Mouse (Mus musculus): ENCODE results near the gene Tln2. TPM values are rescaled to one million over a fixed set of nuclear protein-coding genes. Genes with fewer than 3 reads are reported as not detected.
"Not testable (repeated sequence)": the region's sequence is repeated elsewhere in the genome, so short reads cannot be mapped to it uniquely, and the experiment has no call there.

Tln2 gene
- polyA plus RNA-seq, 1 experiment from 2014 or later, result 27.6 TPM

DNA sequence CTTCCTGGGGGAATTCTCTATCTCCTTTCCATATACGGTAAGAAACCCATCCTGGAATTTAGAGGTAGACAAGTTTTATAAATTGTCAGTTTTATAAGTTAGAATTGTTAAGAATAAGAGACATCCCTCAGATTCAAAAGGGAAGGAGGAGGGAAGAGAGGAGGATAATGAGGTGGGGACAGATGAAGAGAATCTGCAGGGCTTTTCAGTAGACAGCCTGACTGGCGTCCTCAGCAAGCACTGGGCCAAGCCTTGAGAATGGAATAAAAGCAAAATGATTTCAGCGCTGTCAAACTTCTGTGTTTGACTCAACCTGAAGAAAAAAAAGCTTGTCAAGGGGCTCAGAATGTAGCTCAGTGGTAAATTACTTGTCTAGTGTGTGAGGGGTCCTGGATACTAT lies 272.7 kb downstream of the Tln2 start:
- no peak for ATAC-seq (replicated peaks; ENCODE audit: low FRiP score, low TSS enrichment, low read depth)
- no peaks in the 10 kb centered on the region for H3K36me3 ChIP-seq (ENCODE audit: control insufficient read depth, insufficient read depth, low read length)
- peaks cover 8% of the 10 kb centered on the region; the same call in 1 of the 2 replicates for H3K4me1 ChIP-seq (replicated peaks; ENCODE audit: control insufficient read depth, insufficient read depth, low read length)
- H3K4me3 ChIP-seq (ENCODE audit: low read depth, low read length), result no peak overlapping the region
- no peak overlapping the region for H3K9ac ChIP-seq (ENCODE audit: low read length)
- H3K9me3 ChIP-seq (ENCODE audit: control insufficient read depth, low read length), result no peaks in the 10 kb centered on the region
- H3K27me3 ChIP-seq (replicated peaks; ENCODE audit: control insufficient read depth, insufficient read depth, low read length), result no peaks in the 10 kb centered on the region
- DNase-seq (ENCODE audit: low spot score), result no peak
- no peak overlapping the region for H3K27ac ChIP-seq (ENCODE audit: low read depth)
- H3K4me2 ChIP-seq (ENCODE audit: low read length), result no peak overlapping the region
- WGBS, result 81% methylated on average over 3 of the region's 3 CpGs

DNA sequence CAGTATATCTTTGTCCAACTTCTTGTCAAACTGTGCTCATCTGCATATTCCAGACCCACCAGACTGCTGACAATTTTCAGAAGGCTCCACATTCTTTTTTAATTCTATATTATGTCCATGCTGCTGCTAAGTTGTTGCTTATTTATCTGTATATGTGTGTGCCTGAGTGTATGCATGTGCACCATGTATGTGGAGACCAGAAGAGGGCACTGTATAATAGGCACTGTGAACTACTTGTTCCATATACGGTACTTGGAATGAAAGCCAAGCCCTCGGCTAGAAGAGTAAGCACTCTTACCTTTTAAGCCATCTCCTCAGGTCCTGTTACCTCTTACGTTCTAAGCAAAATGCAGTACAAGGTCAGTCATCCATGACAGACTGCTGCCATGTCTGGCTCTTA lies 274.0 kb downstream of the Tln2 start:
- no peak overlapping the region for H3K27ac ChIP-seq (ENCODE audit: low read depth)
- peaks cover 8% of the 10 kb centered on the region; the same call in 1 of the 2 replicates for H3K4me1 ChIP-seq (replicated peaks; ENCODE audit: control insufficient read depth, insufficient read depth, low read length)
- no peak overlapping the region for H3K4me3 ChIP-seq (ENCODE audit: low read depth, low read length)
- no peak overlapping the region for H3K9ac ChIP-seq (ENCODE audit: low read length)
- H3K27me3 ChIP-seq (replicated peaks; ENCODE audit: control insufficient read depth, insufficient read depth, low read length), result no peaks in the 10 kb centered on the region
- H3K36me3 ChIP-seq (ENCODE audit: control insufficient read depth, insufficient read depth, low read length), result no peaks in the 10 kb centered on the region
- no peak overlapping the region for H3K4me2 ChIP-seq (ENCODE audit: low read length)
- ATAC-seq (replicated peaks; ENCODE audit: low FRiP score, low TSS enrichment, low read depth), result no peak
- 79% methylated on average over 3 of the region's 3 CpGs for WGBS
- H3K9me3 ChIP-seq (ENCODE audit: control insufficient read depth, low read length), result no peaks in the 10 kb centered on the region
- DNase-seq (ENCODE audit: low spot score), result no peak

DNA sequence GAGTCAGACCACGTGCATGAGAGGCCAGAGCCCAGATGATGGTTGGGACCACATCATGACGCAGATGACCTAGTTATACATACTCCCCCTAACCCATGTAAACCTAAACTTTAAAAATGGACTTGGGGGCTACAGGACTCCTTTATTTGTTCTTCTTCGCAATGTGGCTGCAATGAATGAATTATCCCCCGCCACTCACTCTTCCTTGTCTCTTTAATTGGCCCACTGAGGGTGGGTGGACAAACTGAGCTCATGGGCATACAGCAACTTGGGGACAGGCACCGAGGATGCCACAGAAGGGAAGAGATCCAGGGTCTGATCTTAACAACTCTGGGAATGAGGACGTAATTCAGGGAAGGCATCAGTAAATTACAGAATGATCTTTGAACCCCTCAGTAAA lies 277.7 kb downstream of the Tln2 start:
- no peak overlapping the region for H3K4me3 ChIP-seq (ENCODE audit: low read depth, low read length)
- ATAC-seq (replicated peaks; ENCODE audit: low FRiP score, low TSS enrichment, low read depth) (no peak), DNase-seq (ENCODE audit: low spot score) (no peak)
- peaks cover 2% of the 10 kb centered on the region; the same call in 1 of the 2 replicates for H3K4me1 ChIP-seq (replicated peaks; ENCODE audit: control insufficient read depth, insufficient read depth, low read length)
- H3K9ac ChIP-seq (ENCODE audit: low read length), result no peak overlapping the region
- H3K9me3 ChIP-seq (ENCODE audit: control insufficient read depth, low read length), result no peaks in the 10 kb centered on the region
- H3K4me2 ChIP-seq (ENCODE audit: low read length), result no peak overlapping the region
- H3K27ac ChIP-seq (ENCODE audit: low read depth), result no peak overlapping the region
- H3K36me3 ChIP-seq (ENCODE audit: control insufficient read depth, insufficient read depth, low read length), result peaks cover 6% of the 10 kb centered on the region; the same call in 1 of the 2 replicates
- H3K27me3 ChIP-seq (replicated peaks; ENCODE audit: control insufficient read depth, insufficient read depth, low read length), result no peaks in the 10 kb centered on the region
- WGBS, result 67% methylated on average over 6 of the region's 6 CpGs

DNA sequence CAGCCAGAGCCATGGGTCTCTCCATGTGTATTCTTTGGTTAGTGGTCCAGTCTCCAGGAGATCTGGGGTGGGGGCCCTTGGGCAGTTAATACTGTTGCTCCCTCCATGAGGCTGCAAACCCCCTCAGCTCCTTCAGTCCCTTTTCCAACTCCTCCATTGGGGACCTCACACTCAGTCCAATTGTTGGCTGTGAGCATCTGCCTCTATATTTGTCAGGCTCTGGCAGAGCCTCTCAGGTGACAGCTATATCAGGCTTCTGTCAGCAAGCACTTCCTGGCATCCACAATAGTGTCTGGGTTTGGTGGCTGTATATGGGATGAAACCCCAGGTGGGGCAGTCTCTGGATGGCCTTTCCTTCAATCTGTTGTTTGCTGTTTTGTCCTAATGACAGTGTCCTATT lies 279.2 kb downstream of the Tln2 start:
- H3K9ac ChIP-seq (ENCODE audit: low read length); H3K4me3 ChIP-seq (ENCODE audit: low read depth, low read length); H3K4me2 ChIP-seq (ENCODE audit: low read length); H3K9me3 ChIP-seq (ENCODE audit: control insufficient read depth, low read length); H3K27me3 ChIP-seq (replicated peaks; ENCODE audit: control insufficient read depth, insufficient read depth, low read length); H3K27ac ChIP-seq (ENCODE audit: low read depth); H3K4me1 ChIP-seq (replicated peaks; ENCODE audit: control insufficient read depth, insufficient read depth, low read length); DNase-seq (ENCODE audit: low spot score); ATAC-seq (replicated peaks; ENCODE audit: low FRiP score, low TSS enrichment, low read depth); H3K36me3 ChIP-seq (ENCODE audit: control insufficient read depth, insufficient read depth, low read length): not testable (repeated sequence)

DNA sequence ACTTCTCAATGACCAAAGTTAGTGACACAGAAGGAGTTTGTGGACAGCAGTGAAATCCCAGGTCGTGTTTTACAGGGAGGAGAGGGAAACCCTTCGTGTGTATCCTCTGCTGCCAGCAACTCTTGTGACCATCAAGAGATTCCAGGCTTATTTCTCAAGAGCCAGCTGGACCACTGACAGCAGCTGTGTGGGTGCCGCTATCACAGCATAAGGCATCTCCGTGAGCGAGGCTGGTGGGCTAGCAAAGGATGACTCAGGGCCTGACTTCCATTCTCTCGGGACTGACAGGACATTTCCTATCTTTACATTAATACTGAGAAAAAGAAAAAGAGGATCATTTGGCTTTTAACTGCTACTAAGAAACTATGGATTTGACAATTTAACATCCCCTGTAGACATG lies 283.1 kb downstream of the Tln2 start:
- H3K27me3 ChIP-seq (replicated peaks; ENCODE audit: control insufficient read depth, insufficient read depth, low read length), result no peaks in the 10 kb centered on the region
- no peaks in the 10 kb centered on the region for H3K9me3 ChIP-seq (ENCODE audit: control insufficient read depth, low read length)
- H3K9ac ChIP-seq (ENCODE audit: low read length), result no peak overlapping the region
- no peak overlapping the region for H3K4me2 ChIP-seq (ENCODE audit: low read length)
- no peak for ATAC-seq (replicated peaks; ENCODE audit: low FRiP score, low TSS enrichment, low read depth)
- peaks cover 16% of the 10 kb centered on the region; the same call in 1 of the 2 replicates for H3K36me3 ChIP-seq (ENCODE audit: control insufficient read depth, insufficient read depth, low read length)
- 86% methylated on average over 6 of the region's 6 CpGs for WGBS
- DNase-seq (ENCODE audit: low spot score), result no peak
- H3K27ac ChIP-seq (ENCODE audit: low read depth), result no peak overlapping the region
- no peaks in the 10 kb centered on the region for H3K4me1 ChIP-seq (replicated peaks; ENCODE audit: control insufficient read depth, insufficient read depth, low read length)
- no peak overlapping the region for H3K4me3 ChIP-seq (ENCODE audit: low read depth, low read length)

DNA sequence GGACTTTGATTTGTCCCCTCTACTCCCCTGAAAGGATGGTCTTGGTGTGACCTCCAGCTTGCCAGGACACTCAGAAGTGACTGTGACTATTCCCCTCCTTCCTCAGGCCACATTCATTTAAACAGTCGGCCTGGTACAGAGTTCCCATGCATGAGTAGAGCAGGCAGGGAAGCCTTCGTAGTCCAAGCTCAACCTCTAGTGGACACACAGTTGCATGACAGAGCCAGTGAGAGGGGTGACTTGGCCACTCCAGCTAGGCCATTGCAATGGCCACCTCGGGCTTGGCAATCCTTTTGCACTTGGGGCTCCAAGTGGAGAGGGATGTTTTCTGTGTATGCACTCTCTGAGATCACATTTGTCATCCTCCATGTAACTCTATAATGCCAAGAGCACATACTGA lies 285.2 kb downstream of the Tln2 start:
- Histone ChIP-seq H3K4me2 (ENCODE audit: low read length) (no peak overlapping the region), H3K36me3 (ENCODE audit: control insufficient read depth, insufficient read depth, low read length) (peaks cover 16% of the 10 kb centered on the region; the same call in 1 of the 2 replicates), H3K27ac (ENCODE audit: low read depth) (no peak overlapping the region), H3K27me3 (replicated peaks; ENCODE audit: control insufficient read depth, insufficient read depth, low read length) (no peaks in the 10 kb centered on the region), H3K9me3 (ENCODE audit: control insufficient read depth, low read length) (no peaks in the 10 kb centered on the region), H3K9ac (ENCODE audit: low read length) (no peak overlapping the region), H3K4me1 (replicated peaks; ENCODE audit: control insufficient read depth, insufficient read depth, low read length) (0 out of 2 replicates have a peak, but pooled peaks cover 2% of the 10 kb centered on the region), H3K4me3 (ENCODE audit: low read depth, low read length) (no peak overlapping the region)
- 51% methylated on average over 3 of the region's 3 CpGs for WGBS
- no peak for ATAC-seq (replicated peaks; ENCODE audit: low FRiP score, low TSS enrichment, low read depth)
- DNase-seq (ENCODE audit: low spot score), result no peak

DNA sequence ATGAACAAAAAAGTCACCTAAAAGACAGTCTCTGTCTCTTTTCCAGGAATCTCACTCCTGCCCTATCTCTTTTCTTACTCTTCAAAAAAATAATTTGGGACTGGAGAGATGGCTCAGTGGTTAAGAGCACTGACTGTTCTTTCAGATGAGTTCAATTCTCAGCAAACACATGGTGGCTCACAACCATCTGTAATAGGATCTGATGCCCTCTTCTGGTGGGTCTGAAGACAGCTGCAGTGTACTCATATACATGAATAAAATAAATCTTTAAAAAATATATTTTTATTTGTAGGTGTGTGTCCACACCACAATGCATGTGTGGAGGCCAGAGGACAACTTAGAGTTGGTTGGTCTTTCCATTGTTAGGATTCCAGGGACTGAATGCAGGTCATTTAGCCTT lies 286.1 kb downstream of the Tln2 start:
- no peaks in the 10 kb centered on the region for H3K27me3 ChIP-seq (replicated peaks; ENCODE audit: control insufficient read depth, insufficient read depth, low read length)
- H3K27ac ChIP-seq (ENCODE audit: low read depth), result no peak overlapping the region
- no peak overlapping the region for H3K9ac ChIP-seq (ENCODE audit: low read length)
- peaks cover 16% of the 10 kb centered on the region; the same call in 1 of the 2 replicates for H3K36me3 ChIP-seq (ENCODE audit: control insufficient read depth, insufficient read depth, low read length)
- no peaks in the 10 kb centered on the region for H3K9me3 ChIP-seq (ENCODE audit: control insufficient read depth, low read length)
- no peak for ATAC-seq (replicated peaks; ENCODE audit: low FRiP score, low TSS enrichment, low read depth)
- no peak overlapping the region for H3K4me2 ChIP-seq (ENCODE audit: low read length)
- no peak overlapping the region for H3K4me3 ChIP-seq (ENCODE audit: low read depth, low read length)
- no peak for DNase-seq (ENCODE audit: low spot score)
- 0 out of 2 replicates have a peak, but pooled peaks cover 7% of the 10 kb centered on the region for H3K4me1 ChIP-seq (replicated peaks; ENCODE audit: control insufficient read depth, insufficient read depth, low read length)

DNA sequence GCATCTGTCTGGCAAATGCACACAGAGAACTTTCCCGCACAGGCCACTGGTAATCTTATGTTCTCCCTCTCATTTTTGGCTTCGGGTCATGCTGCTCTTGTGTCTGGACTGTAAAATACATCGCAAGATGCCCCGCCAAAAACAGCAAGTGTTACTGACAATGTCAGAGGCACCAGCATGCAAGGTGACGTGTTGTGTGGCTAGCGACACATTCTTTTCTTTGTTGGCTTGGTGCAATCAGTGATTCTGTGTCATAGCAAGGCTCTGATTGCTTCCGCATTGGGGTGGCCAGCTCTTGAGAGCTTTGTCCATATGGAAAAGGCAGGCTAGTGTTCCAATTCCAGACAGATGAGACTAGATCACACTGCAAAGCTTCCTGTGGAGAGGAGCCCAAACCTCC lies 288.8 kb downstream of the Tln2 start:
- Histone ChIP-seq H3K4me2 (ENCODE audit: low read length) (no peak overlapping the region), H3K4me1 (replicated peaks; ENCODE audit: control insufficient read depth, insufficient read depth, low read length) (peaks cover 16% of the 10 kb centered on the region; the same call in 1 of the 2 replicates), H3K9me3 (ENCODE audit: control insufficient read depth, low read length) (no peaks in the 10 kb centered on the region), H3K36me3 (ENCODE audit: control insufficient read depth, insufficient read depth, low read length) (peaks cover 10% of the 10 kb centered on the region; the same call in 1 of the 2 replicates), H3K27ac (ENCODE audit: low read depth) (no peak overlapping the region), H3K9ac (ENCODE audit: low read length) (no peak overlapping the region), H3K4me3 (ENCODE audit: low read depth, low read length) (no peak overlapping the region), H3K27me3 (replicated peaks; ENCODE audit: control insufficient read depth, insufficient read depth, low read length) (no peaks in the 10 kb centered on the region)
- 85% methylated on average over 7 of the region's 7 CpGs for WGBS
- no peak for DNase-seq (ENCODE audit: low spot score)
- no peak for ATAC-seq (replicated peaks; ENCODE audit: low FRiP score, low TSS enrichment, low read depth)

DNA sequence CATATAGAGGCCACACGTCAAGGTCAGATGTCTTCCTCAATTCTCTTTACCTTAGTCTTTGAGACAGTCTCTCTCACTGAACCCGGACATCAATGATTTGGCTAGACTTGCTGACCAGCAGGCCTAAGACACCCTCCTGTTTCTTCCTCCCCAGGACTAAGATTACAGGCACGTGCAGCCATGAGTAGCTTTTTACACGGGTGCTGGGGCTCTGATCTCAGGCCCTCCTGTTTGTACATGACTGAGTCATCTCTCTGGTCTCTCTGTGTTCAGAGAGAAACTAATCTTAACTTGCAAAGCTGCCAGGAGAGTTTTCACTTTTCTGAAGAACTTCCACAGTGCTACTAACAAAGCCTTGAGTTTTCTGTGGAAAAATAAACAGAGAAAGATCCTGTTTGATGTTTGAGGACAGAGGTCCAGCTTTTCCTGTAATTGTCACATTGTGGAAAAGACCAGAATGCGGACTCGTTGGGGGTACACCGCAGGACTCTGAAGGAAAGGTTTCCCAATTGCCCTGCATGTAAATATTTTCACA lies 289.4 kb downstream of the Tln2 start:
- DNase-seq (ENCODE audit: low spot score), result no peak
- Histone ChIP-seq H3K27me3 (replicated peaks; ENCODE audit: control insufficient read depth, insufficient read depth, low read length) (no peaks in the 10 kb centered on the region), H3K36me3 (ENCODE audit: control insufficient read depth, insufficient read depth, low read length) (peaks cover 7% of the 10 kb centered on the region; the same call in 1 of the 2 replicates), H3K27ac (ENCODE audit: low read depth) (no peak overlapping the region), H3K4me1 (replicated peaks; ENCODE audit: control insufficient read depth, insufficient read depth, low read length) (peaks cover 21% of the 10 kb centered on the region; the same call in 1 of the 2 replicates), H3K4me2 (ENCODE audit: low read length) (no peak overlapping the region), H3K4me3 (ENCODE audit: low read depth, low read length) (no peak overlapping the region), H3K9ac (ENCODE audit: low read length) (no peak overlapping the region), H3K9me3 (ENCODE audit: control insufficient read depth, low read length) (no peaks in the 10 kb centered on the region)
- ATAC-seq (replicated peaks; ENCODE audit: low FRiP score, low TSS enrichment, low read depth), result no peak
- WGBS, result 76% methylated on average over 7 of the region's 7 CpGs

All from intestine, embryonic 14.5 days (tissue).